Mouse (Mus musculus) erythroblast, adult 5-6 weeks (primary cell): ENCODE data around the gene Sec1. TPM values are rescaled to one million over a fixed set of nuclear protein-coding genes. Genes with fewer than 3 reads are reported as not detected.
A peak's percentile ranks its signal among the peaks of the same experiment; 100 is the strongest.
"Not testable (repeated sequence)": the region's sequence is repeated elsewhere in the genome, so short reads cannot be mapped to it uniquely, and the experiment has no call there.

ENCODE experiments used
- ATAC-seq: replicated peaks from 2 replicates; pipeline ENCODE4 v1.8.0; 2016; ENCODE audit warnings: moderate number of reproducible peaks, mild to moderate bottlenecking, moderate TSS enrichment, inconsistent platforms; ENCODE audit not compliant: poor library complexity, low FRiP score, severe bottlenecking
- total RNA-seq, 2 experiments: library from RNA; stranded (forward) in 1 of 2; stranded (reverse) in 1 of 2; fragments of 150-400 nt in 1 of 2; fragments of 200-764, 138-1000 nt in 1 of 2; gene quantifications; 2 replicates each; pipeline versions ENCODE4 v1.2.3 to v1.2.4; 2015 to 2017; ENCODE audit warnings: low replicate concordance in 2 of 2

Sec1 gene
- total RNA-seq, 2 experiments from 2014 or later = not detected

- no peak for ATAC-seq
Measured at GRCm38 (mm10) chr7:45683396-45684050, 10.7 kb downstream of the Sec1 start, which contains the start of gene Ntn5. Gene Ntn5 (plus strand): TSS chr7:45684022.

GRCm38 (mm10) chr7:45682144-45683126 is 11.8 kb downstream of the Sec1 start:
- peak; percentile 66; the same call in 1 of the 2 replicates for ATAC-seq

- no peak for ATAC-seq
Measured at GRCm38 (mm10) chr7:45681046-45681736, 13.0 kb downstream of the Sec1 start.

GRCm38 (mm10) chr7:45679966-45680621 is 14.1 kb downstream of the Sec1 start:
- no peak for ATAC-seq

GRCm38 (mm10) chr7:45678513-45678912 is 15.7 kb downstream of the Sec1 start:
- ATAC-seq = no peak

GRCm38 (mm10) chr7:45677627-45678295 is 16.4 kb downstream of the Sec1 start:
- ATAC-seq = no peak

GRCm38 (mm10) chr7:45668921-45669320 is 25.3 kb downstream of the Sec1 start:
- ATAC-seq = no peak

- ATAC-seq = no peak
Measured at GRCm38 (mm10) chr7:45667761-45668160, 26.4 kb downstream of the Sec1 start.

GRCm38 (mm10) chr7:45666161-45666560 is 28.0 kb downstream of the Sec1 start, which contains the start of gene Fut2:
Gene Fut2 (minus strand): TSS chr7:45666394.
- no peak for ATAC-seq

- ATAC-seq = no peak
Measured at GRCm38 (mm10) chr7:45665303-45666138, 28.7 kb downstream of the Sec1 start.

- not testable (repeated sequence) for ATAC-seq
Measured at GRCm38 (mm10) chr7:45661702-45662101, 32.5 kb downstream of the Sec1 start.

GRCm38 (mm10) chr7:45660746-45661478 is 33.3 kb downstream of the Sec1 start:
- ATAC-seq = no peak

- ATAC-seq = no peak
Measured at GRCm38 (mm10) chr7:45654424-45655047, 39.7 kb downstream of the Sec1 start.

GRCm38 (mm10) chr7:45650484-45650883 is 43.7 kb downstream of the Sec1 start:
- not testable (repeated sequence) for ATAC-seq

- ATAC-seq = no peak
Measured at GRCm38 (mm10) chr7:45649351-45649750, 44.9 kb downstream of the Sec1 start.

GRCm38 (mm10) chr7:45646671-45647070 is 47.5 kb downstream of the Sec1 start:
- ATAC-seq = no peak

- no peak for ATAC-seq
Measured at GRCm38 (mm10) chr7:45645591-45645971, 48.6 kb downstream of the Sec1 start.
